Mouse (Mus musculus): ENCODE results near the gene Krt90.

Krt90 gene

GRCm38 (mm10) chr15:101562850-101563249 is at the start of gene Krt90:
TSS of gene Krt90 (minus strand) at chr15:101562950.
- DNase-seq (ENCODE audit: low spot score) = no peak

- DNase-seq (ENCODE audit: low spot score) = no peak
Observed at GRCm38 (mm10) chr15:101599123-101599522, 36.4 kb upstream of the Krt90 start.

GRCm38 (mm10) chr15:101588216-101588615 is 25.5 kb upstream of the Krt90 start:
- DNase-seq (ENCODE audit: low spot score) = no peak

GRCm38 (mm10) chr15:101584456-101584855 is 21.7 kb upstream of the Krt90 start:
- no peak for DNase-seq (ENCODE audit: low spot score)

- DNase-seq (ENCODE audit: low spot score) = no peak
Observed at GRCm38 (mm10) chr15:101583211-101583965, 20.6 kb upstream of the Krt90 start.

- DNase-seq (ENCODE audit: low spot score) = no peak
Observed at GRCm38 (mm10) chr15:101581701-101582100, 19.0 kb upstream of the Krt90 start.

- DNase-seq (ENCODE audit: low spot score) = no peak
Observed at GRCm38 (mm10) chr15:101575506-101575905, 12.8 kb upstream of the Krt90 start.

GRCm38 (mm10) chr15:101573796-101574345 is 11.1 kb upstream of the Krt90 start, which contains the start of gene Krt75:
TSS of gene Krt75 (minus strand) at chr15:101573904.
- no peak for DNase-seq (ENCODE audit: low spot score)

- no peak for DNase-seq (ENCODE audit: low spot score)
Observed at GRCm38 (mm10) chr15:101567780-101568179, 5.0 kb upstream of the Krt90 start.

- no peak for DNase-seq (ENCODE audit: low spot score)
Observed at GRCm38 (mm10) chr15:101558034-101558646, 4.6 kb downstream of the Krt90 start.

GRCm38 (mm10) chr15:101553169-101553568 is 9.6 kb downstream of the Krt90 start:
- no peak for DNase-seq (ENCODE audit: low spot score)

GRCm38 (mm10) chr15:101552188-101552587 is 10.6 kb downstream of the Krt90 start:
- no peak for DNase-seq (ENCODE audit: low spot score)

- DNase-seq (ENCODE audit: low spot score) = no peak
Observed at GRCm38 (mm10) chr15:101550567-101550966, 12.2 kb downstream of the Krt90 start, which contains the start of gene Krt82. TSS of gene Krt82 (minus strand) at chr15:101550667.

GRCm38 (mm10) chr15:101544478-101544877 is 18.3 kb downstream of the Krt90 start:
- no peak for DNase-seq (ENCODE audit: low spot score)

- DNase-seq (ENCODE audit: low spot score) = no peak
Observed at GRCm38 (mm10) chr15:101542543-101542942, 20.2 kb downstream of the Krt90 start.

GRCm38 (mm10) chr15:101538580-101538900 is 24.2 kb downstream of the Krt90 start:
- DNase-seq (ENCODE audit: low spot score) = no peak

- no peak for DNase-seq (ENCODE audit: low spot score)
Observed at GRCm38 (mm10) chr15:101537864-101538579, 24.7 kb downstream of the Krt90 start.

- no peak for DNase-seq (ENCODE audit: low spot score)
Observed at GRCm38 (mm10) chr15:101536054-101536850, 26.5 kb downstream of the Krt90 start.

GRCm38 (mm10) chr15:101532720-101533119 is 30.0 kb downstream of the Krt90 start, which contains the start of gene Krt84:
TSS of gene Krt84 (minus strand) at chr15:101532820.
- no peak for DNase-seq (ENCODE audit: low spot score)

- no peak for DNase-seq (ENCODE audit: low spot score)
Observed at GRCm38 (mm10) chr15:101522556-101523232, 40.1 kb downstream of the Krt90 start.

GRCm38 (mm10) chr15:101519792-101520191 is 43.0 kb downstream of the Krt90 start:
- peak; percentile 36 for DNase-seq (ENCODE audit: low spot score)
